Mouse (Mus musculus): Measurements from ENCODE around the gene Kxd1. TPM values are rescaled to one million over a fixed set of nuclear protein-coding genes. Genes with fewer than 3 reads are reported as not detected.

Gene Kxd1
- polyA plus RNA-seq, 1 experiment from 2014 or later, result 59.0 TPM

GRCm38 (mm10) chr8:70560096-70560495 is 32.3 kb upstream of the Kxd1 start:
- H3K9ac ChIP-seq, result no peak overlapping the region
- ATAC-seq (ENCODE audit: insufficient read depth) (no peak), DNase-seq (peak; percentile 71)
- 0 out of 2 replicates have a peak, but pooled peaks cover 2% of the 10 kb centered on the region for H3K36me3 ChIP-seq (ENCODE audit: insufficient read depth)
- H3K9me3 ChIP-seq (ENCODE audit: low read depth, low read length), result no peaks in the 10 kb centered on the region
- peaks cover 17% of the 10 kb centered on the region; the same call in 1 of the 2 replicates for H3K4me1 ChIP-seq (ENCODE audit: insufficient read depth)
- H3K27me3 ChIP-seq (ENCODE audit: insufficient read depth, low read length), result no peaks in the 10 kb centered on the region
- 61% methylated on average over 2 of the region's 2 CpGs for WGBS
- TF ChIP-seq CTCF (IDR thresholded peaks at IDR 0.05; ENCODE audit: low read depth), result peak; percentile 51
- H3K4me3 ChIP-seq (ENCODE audit: low read depth, low read length), result no peak overlapping the region
- H3K27ac ChIP-seq (ENCODE audit: low read depth), result no peak overlapping the region
- H3K4me2 ChIP-seq, result no peak overlapping the region

- Histone ChIP-seq H3K4me2 (no peak overlapping the region), H3K4me3 (ENCODE audit: low read depth, low read length) (no peak overlapping the region), H3K4me1 (ENCODE audit: insufficient read depth) (peaks cover 18% of the 10 kb centered on the region; the same call in 1 of the 2 replicates), H3K36me3 (ENCODE audit: insufficient read depth) (0 out of 2 replicates have a peak, but pooled peaks cover 2% of the 10 kb centered on the region), H3K9me3 (ENCODE audit: low read depth, low read length) (no peaks in the 10 kb centered on the region), H3K27ac (ENCODE audit: low read depth) (no peak overlapping the region), H3K27me3 (ENCODE audit: insufficient read depth, low read length) (no peaks in the 10 kb centered on the region), H3K9ac (no peak overlapping the region)
- TF ChIP-seq CTCF (IDR thresholded peaks at IDR 0.05; ENCODE audit: low read depth), result peak; percentile 44
- WGBS, result 77% methylated on average over 3 of the region's 3 CpGs
- DNase-seq, result no peak
- ATAC-seq (ENCODE audit: insufficient read depth), result no peak
These were observed 31.2 kb upstream of the Kxd1 start for GRCm38 (mm10) chr8:70558983-70559382.

- ATAC-seq (ENCODE audit: insufficient read depth) (no peak), DNase-seq (peak; percentile 24)
- H3K4me3 ChIP-seq (ENCODE audit: low read depth, low read length), result no peak overlapping the region
- no peak overlapping the region for H3K27ac ChIP-seq (ENCODE audit: low read depth)
- TF ChIP-seq CTCF (IDR thresholded peaks at IDR 0.05; ENCODE audit: low read depth), result no peak
- no peak overlapping the region for H3K4me2 ChIP-seq
- H3K27me3 ChIP-seq (ENCODE audit: insufficient read depth, low read length), result no peaks in the 10 kb centered on the region
- 55% methylated on average over 4 of the region's 4 CpGs for WGBS
- H3K36me3 ChIP-seq (ENCODE audit: insufficient read depth), result 0 out of 2 replicates have a peak, but pooled peaks cover 2% of the 10 kb centered on the region
- H3K9ac ChIP-seq, result no peak overlapping the region
- no peaks in the 10 kb centered on the region for H3K9me3 ChIP-seq (ENCODE audit: low read depth, low read length)
- peaks cover 20% of the 10 kb centered on the region; the same call in 1 of the 2 replicates for H3K4me1 ChIP-seq (ENCODE audit: insufficient read depth)
These were observed 30.6 kb upstream of the Kxd1 start for GRCm38 (mm10) chr8:70558334-70558733.

GRCm38 (mm10) chr8:70555079-70555747 is 27.5 kb upstream of the Kxd1 start:
- Histone ChIP-seq H3K4me3 (ENCODE audit: low read depth, low read length) (no peak overlapping the region), H3K4me2 (no peak overlapping the region), H3K27ac (ENCODE audit: low read depth) (no peak overlapping the region), H3K27me3 (ENCODE audit: insufficient read depth, low read length) (no peaks in the 10 kb centered on the region), H3K36me3 (ENCODE audit: insufficient read depth) (0 out of 2 replicates have a peak, but pooled peaks cover 2% of the 10 kb centered on the region), H3K4me1 (ENCODE audit: insufficient read depth) (peaks cover 7% of the 10 kb centered on the region; the same call in 1 of the 2 replicates), H3K9ac (no peak overlapping the region), H3K9me3 (ENCODE audit: low read depth, low read length) (no peaks in the 10 kb centered on the region)
- no peak for TF ChIP-seq CTCF (IDR thresholded peaks at IDR 0.05; ENCODE audit: low read depth)
- ATAC-seq (ENCODE audit: insufficient read depth), result no peak
- no peak for DNase-seq
- WGBS, result 86% methylated on average over 4 of the region's 4 CpGs

GRCm38 (mm10) chr8:70553740-70554139 is 26.0 kb upstream of the Kxd1 start:
- H3K27ac ChIP-seq (ENCODE audit: low read depth), result no peak overlapping the region
- no peak overlapping the region for H3K4me3 ChIP-seq (ENCODE audit: low read depth, low read length)
- DNase-seq (peak; percentile 67), ATAC-seq (ENCODE audit: insufficient read depth) (no peak)
- H3K36me3 ChIP-seq (ENCODE audit: insufficient read depth), result no peaks in the 10 kb centered on the region; the same call in 1 of the 2 replicates
- H3K4me1 ChIP-seq (ENCODE audit: insufficient read depth), result peaks cover 3% of the 10 kb centered on the region; the same call in 1 of the 2 replicates
- H3K9me3 ChIP-seq (ENCODE audit: low read depth, low read length), result no peaks in the 10 kb centered on the region
- H3K27me3 ChIP-seq (ENCODE audit: insufficient read depth, low read length), result no peaks in the 10 kb centered on the region
- TF ChIP-seq CTCF (IDR thresholded peaks at IDR 0.05; ENCODE audit: low read depth), result no peak
- no peak overlapping the region for H3K9ac ChIP-seq
- H3K4me2 ChIP-seq, result no peak overlapping the region

GRCm38 (mm10) chr8:70552836-70553235 is 25.1 kb upstream of the Kxd1 start:
- Histone ChIP-seq H3K4me3 (ENCODE audit: low read depth, low read length) (no peak overlapping the region), H3K9me3 (ENCODE audit: low read depth, low read length) (no peaks in the 10 kb centered on the region), H3K36me3 (ENCODE audit: insufficient read depth) (no peaks in the 10 kb centered on the region; the same call in 1 of the 2 replicates), H3K4me2 (no peak overlapping the region), H3K27me3 (ENCODE audit: insufficient read depth, low read length) (no peaks in the 10 kb centered on the region), H3K27ac (ENCODE audit: low read depth) (no peak overlapping the region), H3K4me1 (ENCODE audit: insufficient read depth) (peaks cover 3% of the 10 kb centered on the region; the same call in 1 of the 2 replicates), H3K9ac (no peak overlapping the region)
- DNase-seq (no peak), ATAC-seq (ENCODE audit: insufficient read depth) (no peak; the same call in 1 of the 2 replicates)
- no peak for TF ChIP-seq CTCF (IDR thresholded peaks at IDR 0.05; ENCODE audit: low read depth)
- 11% methylated on average over 1 of the region's 1 CpGs for WGBS

GRCm38 (mm10) chr8:70551558-70552161 is 23.9 kb upstream of the Kxd1 start:
- ATAC-seq (ENCODE audit: insufficient read depth) (no peak), DNase-seq (no peak)
- Histone ChIP-seq H3K9ac (no peak overlapping the region), H3K4me2 (no peak overlapping the region), H3K27me3 (ENCODE audit: insufficient read depth, low read length) (no peaks in the 10 kb centered on the region), H3K9me3 (ENCODE audit: low read depth, low read length) (no peaks in the 10 kb centered on the region), H3K27ac (ENCODE audit: low read depth) (0 out of 2 replicates have a peak overlapping the region, but pooled peaks have one; percentile 30), H3K4me1 (ENCODE audit: insufficient read depth) (peaks cover 3% of the 10 kb centered on the region; the same call in 1 of the 2 replicates), H3K4me3 (ENCODE audit: low read depth, low read length) (no peak overlapping the region), H3K36me3 (ENCODE audit: insufficient read depth) (no peaks in the 10 kb centered on the region; the same call in 1 of the 2 replicates)
- WGBS, result 51% methylated on average over 3 of the region's 3 CpGs
- no peak for TF ChIP-seq CTCF (IDR thresholded peaks at IDR 0.05; ENCODE audit: low read depth)
